ENCODE assay signal across 25 mouse cellular contexts in genomic region chr11:89213204-89213603, GRCm38 (mm10).
DNase-seq lines count a peak whose midpoint lies in the region; ATAC-seq and TF ChIP-seq lines count a peak whose summit lies in the region.
"Had no signal": no experiment of that assay in that cellular context is flagged by ENCODE, and none has a peak within 500 bp of the region (broad histone marks: within the 10 kb centered on the region; RNA-seq: fewer than 3 reads in every experiment).

No protein-coding gene starts in this region.

- H3K27me3 ChIP-seq in C2C12 (ENCODE audit: control insufficient read depth, insufficient read depth, insufficient read length) = no peaks in the 10 kb centered on the region
- no peaks in the 10 kb centered on the region for H3K27me3 ChIP-seq in myocyte (ENCODE audit: control insufficient read depth, insufficient read depth, insufficient read length)
- no peaks in the 10 kb centered on the region for H3K27me3 ChIP-seq in lung, postnatal 0 days (replicated peaks; ENCODE audit: insufficient read depth, low read length)
- H3K27me3 ChIP-seq: embryonic facial prominence, embryonic 13.5 days; embryonic facial prominence, embryonic 15.5 days had no signal

- no peak overlapping the region for H3K4me2 ChIP-seq in myocyte (ENCODE audit: low read depth)
- H3K4me2 ChIP-seq in lung, postnatal 0 days (replicated peaks; ENCODE audit: low read depth, low read length) = no peak overlapping the region
- H3K4me2 ChIP-seq: embryonic facial prominence, embryonic 13.5 days; embryonic facial prominence, embryonic 15.5 days; forebrain, embryonic 12.5 days had no signal

- H3K27ac ChIP-seq in lung, postnatal 0 days (ENCODE audit: low read length) = no peak overlapping the region
- H3K27ac ChIP-seq: embryonic facial prominence, embryonic 13.5 days; embryonic facial prominence, embryonic 15.5 days; forebrain, embryonic 10.5 days; forebrain, embryonic 12.5 days had no signal

- H3K4me3 ChIP-seq in C2C12 (ENCODE audit: insufficient read depth, poor library complexity, severe bottlenecking) (no peak overlapping the region), myocyte (no peak overlapping the region)
- H3K4me3 ChIP-seq in lung, postnatal 0 days (ENCODE audit: low read depth, low read length) = no peak overlapping the region
- H3K4me3 ChIP-seq: embryonic facial prominence, embryonic 13.5 days; embryonic facial prominence, embryonic 15.5 days; erythroblast, embryonic 14.5 days; forebrain, embryonic 10.5 days; forebrain, embryonic 12.5 days had no signal

- H3K9ac ChIP-seq in lung, postnatal 0 days (replicated peaks; ENCODE audit: low read depth) = no peak overlapping the region
- H3K9ac ChIP-seq: embryonic facial prominence, embryonic 13.5 days; embryonic facial prominence, embryonic 15.5 days; forebrain, embryonic 12.5 days had no signal

- WGBS in lung, postnatal 0 days = 85% methylated on average over 5 of the region's 5 CpGs

- no peaks in the 10 kb centered on the region for H3K9me3 ChIP-seq in lung, postnatal 0 days (ENCODE audit: low read length)
- H3K9me3 ChIP-seq: embryonic facial prominence, embryonic 13.5 days; embryonic facial prominence, embryonic 15.5 days; forebrain, embryonic 10.5 days; forebrain, embryonic 12.5 days had no signal

- H3K79me2 ChIP-seq in C2C12 (ENCODE audit: control insufficient read depth, insufficient read depth) (no peaks in the 10 kb centered on the region), myocyte (ENCODE audit: control insufficient read depth, insufficient read depth) (no peaks in the 10 kb centered on the region)

- peak; percentile 82 for ATAC-seq in megakaryocyte, adult 5-6 weeks (ENCODE audit: poor library complexity, severe bottlenecking)
- ATAC-seq in lung, postnatal 0 days = no peak
- ATAC-seq: forebrain, embryonic 14.5 days; forebrain, embryonic 16.5 days had no signal

- H3K36me3 ChIP-seq in C2C12 (ENCODE audit: control insufficient read depth, insufficient read depth) (no peaks in the 10 kb centered on the region), myocyte (ENCODE audit: control insufficient read depth, insufficient read depth) (no peaks in the 10 kb centered on the region)
- no peaks in the 10 kb centered on the region for H3K36me3 ChIP-seq in lung, postnatal 0 days (ENCODE audit: insufficient read depth, low read length)
- H3K36me3 ChIP-seq: embryonic facial prominence, embryonic 13.5 days; embryonic facial prominence, embryonic 15.5 days; forebrain, embryonic 10.5 days; forebrain, embryonic 12.5 days had no signal

- TF ChIP-seq CTCF in C2C12 (IDR thresholded peaks at IDR 0.05; ENCODE audit: control insufficient read depth, insufficient read depth, insufficient read length) = no peak
- no peak for TF ChIP-seq CTCF in lung, postnatal 0 days (IDR thresholded peaks at IDR 0.05)

- no peak for TF ChIP-seq EP300 in lung, postnatal 0 days (IDR thresholded peaks at IDR 0.05)

- no peaks in the 10 kb centered on the region for H3K79me3 ChIP-seq in C2C12 (ENCODE audit: low read depth)

- H3K4me1 ChIP-seq in lung, postnatal 0 days (ENCODE audit: insufficient read depth, low read depth, low read length) = no peaks in the 10 kb centered on the region

- DNase-seq in 416B (ENCODE audit: low read depth) (peak; percentile 25), adipocyte (ENCODE audit: low spot score) (no peak)
- no peak for DNase-seq in lung, postnatal 0 days (ENCODE audit: low spot score)
- DNase-seq in adrenal gland, adult (ENCODE audit: inconsistent age in 2 of 2, low spot score in 1 of 2) = no peak
- DNase-seq: adrenal gland, adult 2 months; adrenal gland, postnatal 10 days; adrenal gland, postnatal 25 days; B cell, adult 2 months; cerebellum, adult 11 months; cerebellum, adult 18-20 months; cerebellum, adult 8-10 months; cerebellum, adult 9-11 months; cerebellum, postnatal 14 days; cerebellum, postnatal 36 days; embryo, embryonic 11 days had no signal

- TF ChIP-seq POLR2A in myocyte (IDR thresholded peaks at IDR 0.05; ENCODE audit: insufficient read length, low read depth) = no peak

- H3ac ChIP-seq in C2C12 (ENCODE audit: control insufficient read depth, insufficient read length, low read depth) = no peak overlapping the region
- no peak overlapping the region for H3ac ChIP-seq in myocyte (ENCODE audit: control insufficient read depth, insufficient read length)

TF ChIP-seq in C2C12, 6 proteins besides CTCF, POLR2A, EP300 and RAD21:
- TF ChIP-seq USF1 (IDR thresholded peaks at IDR 0.05; ENCODE audit: low read depth) (no peak), FOSL1 (IDR thresholded peaks at IDR 0.05; ENCODE audit: insufficient read depth, low read length, poor library complexity, severe bottlenecking) (no peak), CEBPB (IDR thresholded peaks at IDR 0.05; ENCODE audit: low read depth) (peak; percentile 68)

TF ChIP-seq in myocyte, 11 proteins besides CTCF, POLR2A, EP300 and RAD21:
- TF ChIP-seq E2F4 (IDR thresholded peaks at IDR 0.05; ENCODE audit: insufficient read depth) (no peak), MAX (IDR thresholded peaks at IDR 0.05; ENCODE audit: low read depth) (no peak), POLR2AphosphoS2 (IDR thresholded peaks at IDR 0.05; ENCODE audit: insufficient read length, low read depth) (no peak), TCF12 (IDR thresholded peaks at IDR 0.05; ENCODE audit: insufficient read depth, poor library complexity, severe bottlenecking) (no peak), CEBPB (IDR thresholded peaks at IDR 0.05; ENCODE audit: insufficient read depth, poor library complexity, severe bottlenecking) (peak; percentile 41; the same call in 1 of the 2 replicates), TCF3 (IDR thresholded peaks at IDR 0.05; ENCODE audit: insufficient read length, low read depth) (no peak)
